Mouse (Mus musculus) CH12.LX (cell line): ENCODE data around the gene Cdv3.
A peak's percentile ranks its signal among the peaks of the same experiment; 100 is the strongest.

ENCODE experiments used
- CHD2 ChIP-seq: IDR thresholded peaks from 2 replicates; pipeline ENCODE4 v1.6.1; 2011; ENCODE audit warnings: low read length, improper control_type of control experiment
- CTCF ChIP-seq, 2 experiments: IDR thresholded peaks in 1 of 2; conservative IDR thresholded peaks in 1 of 2; 2 replicates each; pipeline ENCODE4 v1.5.1; 2011 to 2012; ENCODE audit warnings: low read depth in 2 of 2, low read length in 2 of 2, improper control_type of control experiment in 1 of 2, inconsistent platforms in 1 of 2, mild to moderate bottlenecking in 1 of 2, moderate library complexity in 1 of 2
- EP300 ChIP-seq: IDR thresholded peaks from 2 replicates; pipeline ENCODE4 v1.6.1; 2011; ENCODE audit warnings: low read length, improper control_type of control experiment
- HCFC1 ChIP-seq: IDR thresholded peaks from 2 replicates; pipeline ENCODE4 v1.6.1; 2012; ENCODE audit warnings: low read depth, mild to moderate bottlenecking, inconsistent platforms, low read length, improper control_type of control experiment
- JUN ChIP-seq: IDR thresholded peaks from 2 replicates; pipeline ENCODE4 v1.6.1; 2011; ENCODE audit warnings: low read depth, mild to moderate bottlenecking, low read length, improper control_type of control experiment, moderate library complexity; ENCODE audit not compliant: insufficient read depth
- MAFK ChIP-seq: IDR thresholded peaks from 2 replicates; pipeline ENCODE4 v1.6.1; 2011; ENCODE audit warnings: low read length, improper control_type of control experiment; ENCODE audit not compliant: insufficient replicate concordance
- NRF1 ChIP-seq: IDR thresholded peaks from 2 replicates; pipeline ENCODE4 v1.6.1; 2014; ENCODE audit warnings: low read depth, mild to moderate bottlenecking, inconsistent platforms, low read length, improper control_type of control experiment, moderate library complexity
- POLR2A ChIP-seq: IDR thresholded peaks from 2 replicates; pipeline ENCODE4 v1.6.1; 2011; ENCODE audit warnings: low read depth, mild to moderate bottlenecking, improper control_type of control experiment, low read length
- POLR2AphosphoS2 ChIP-seq: IDR thresholded peaks from 2 replicates; pipeline ENCODE4 v1.6.1; 2011; ENCODE audit warnings: low read depth, low read length, improper control_type of control experiment
- RCOR1 ChIP-seq: conservative IDR thresholded peaks from 2 replicates; pipeline ENCODE4 v1.6.1; 2012; ENCODE audit warnings: low read depth, mild to moderate bottlenecking, inconsistent platforms, low read length, improper control_type of control experiment
- SIN3A ChIP-seq: IDR thresholded peaks from 2 replicates; pipeline ENCODE4 v1.6.1; 2012; ENCODE audit warnings: low read length, improper control_type of control experiment, inconsistent platforms
- ZKSCAN1 ChIP-seq: IDR thresholded peaks from 2 replicates; pipeline ENCODE4 v1.6.1; 2012; ENCODE audit warnings: low read depth, inconsistent platforms, low read length, improper control_type of control experiment, borderline replicate concordance
- ZNF384 ChIP-seq: IDR thresholded peaks from 2 replicates; pipeline ENCODE4 v1.6.1; 2012; ENCODE audit warnings: low read depth, low read length, improper control_type of control experiment, inconsistent platforms

- TF ChIP-seq ZKSCAN1 (no peak), CTCF (conservative IDR thresholded peaks at IDR 0.05 in 1 of 2, IDR thresholded peaks at IDR 0.05 in 1 of 2; ENCODE audit: low read depth in 2 of 2, low read length in 2 of 2) (no peak), ZNF384 (peak; percentile 5; the same call in 1 of the 2 replicates), JUN (no peak), HCFC1 (no peak), POLR2A (no peak), MAFK (no peak), RCOR1 (no peak), CHD2 (no peak), NRF1 (no peak), EP300 (no peak), POLR2AphosphoS2 (0 out of 2 replicates have a peak, but pooled peaks have one; percentile 5), SIN3A (peak; percentile 77)
Measured at GRCm38 (mm10) chr9:103305332-103306041, 60.2 kb downstream of the Cdv3 start.
